Mouse (Mus musculus): ENCODE data around the gene Cars. TPM values are rescaled to one million over a fixed set of nuclear protein-coding genes. Genes with fewer than 3 reads are reported as not detected.
"Not testable (repeated sequence)": the region's sequence is repeated elsewhere in the genome, so short reads cannot be mapped to it uniquely, and the experiment has no call there.

The Cars gene
- 34.7 and 42.2 TPM in 2 replicates for polyA plus RNA-seq (2015; fragmentation: Nextera tagmentation; extraction: Ambion mirVana)

DNA sequence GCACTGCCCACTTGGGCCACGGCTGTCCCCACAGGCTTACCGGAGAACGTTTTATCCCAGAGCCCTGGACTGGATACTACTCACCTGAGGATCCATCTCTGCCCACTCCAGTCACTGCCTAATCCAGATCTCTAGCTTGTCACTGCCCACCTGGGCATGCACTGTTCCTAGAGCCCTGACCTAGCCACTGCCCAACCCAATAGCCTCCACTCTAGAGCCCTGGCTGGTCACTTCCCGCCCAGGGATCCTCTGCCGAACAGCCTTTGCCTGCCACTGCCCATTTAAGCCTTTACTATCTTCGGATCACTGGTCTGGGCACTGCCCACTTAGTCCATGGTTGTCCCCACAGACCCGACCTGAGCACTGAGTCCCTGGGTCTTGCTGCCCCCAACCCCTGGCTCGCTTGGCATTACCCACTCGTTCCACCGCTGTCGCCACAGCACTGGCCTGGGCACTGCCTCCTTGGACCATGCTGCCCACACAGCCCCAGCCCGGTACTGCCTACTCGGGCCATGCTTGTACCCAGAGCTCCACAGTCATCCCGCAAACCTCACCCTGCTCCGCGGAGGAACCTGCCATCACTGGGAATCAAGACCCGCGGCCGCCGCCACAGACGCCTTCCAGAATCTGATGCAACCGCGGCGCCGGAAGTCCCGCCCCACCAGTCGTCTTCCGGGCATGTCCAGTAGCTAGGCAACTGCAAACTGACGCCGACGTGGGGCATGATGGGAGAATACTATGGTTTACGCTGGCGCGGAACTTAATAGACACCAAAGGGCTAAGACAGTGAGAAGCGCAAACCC is at the start of gene Cars:
Gene Cars (minus strand): TSS at position 663 of the 803 bp plus-strand sequence.
- Histone ChIP-seq H3K4me1 (replicated peaks; ENCODE audit: insufficient read depth, low read length) (0 out of 2 replicates have a peak, but pooled peaks cover 8% of the 10 kb centered on the region), H3K4me2 (ENCODE audit: low read length) (peak within 1 kb of the TSS; percentile 70), H3K4me3 (replicated peaks; ENCODE audit: low read depth, low read length) (peak within 1 kb of the TSS; percentile 89), H3K9ac (ENCODE audit: low read depth, low read length) (peak within 1 kb of the TSS; percentile 90), H3K27ac (peak within 1 kb of the TSS; percentile 27; the same call in 1 of the 2 replicates), H3K27me3 (ENCODE audit: insufficient read depth, low read length) (no peaks in the 10 kb centered on the region), H3K9me3 (replicated peaks; ENCODE audit: low read length) (no peaks in the 10 kb centered on the region), H3K36me3 (ENCODE audit: insufficient read depth, low read length) (no peaks in the 10 kb centered on the region)
- DNase-seq (ENCODE audit: low spot score): peak; percentile 99
- peak; percentile 99 for ATAC-seq (replicated peaks; ENCODE audit: low FRiP score, low read depth)
- TF ChIP-seq CTCF (IDR thresholded peaks at IDR 0.05; ENCODE audit: low read depth): no peak
- WGBS: 1% methylated on average over 35 of the region's 35 CpGs

DNA sequence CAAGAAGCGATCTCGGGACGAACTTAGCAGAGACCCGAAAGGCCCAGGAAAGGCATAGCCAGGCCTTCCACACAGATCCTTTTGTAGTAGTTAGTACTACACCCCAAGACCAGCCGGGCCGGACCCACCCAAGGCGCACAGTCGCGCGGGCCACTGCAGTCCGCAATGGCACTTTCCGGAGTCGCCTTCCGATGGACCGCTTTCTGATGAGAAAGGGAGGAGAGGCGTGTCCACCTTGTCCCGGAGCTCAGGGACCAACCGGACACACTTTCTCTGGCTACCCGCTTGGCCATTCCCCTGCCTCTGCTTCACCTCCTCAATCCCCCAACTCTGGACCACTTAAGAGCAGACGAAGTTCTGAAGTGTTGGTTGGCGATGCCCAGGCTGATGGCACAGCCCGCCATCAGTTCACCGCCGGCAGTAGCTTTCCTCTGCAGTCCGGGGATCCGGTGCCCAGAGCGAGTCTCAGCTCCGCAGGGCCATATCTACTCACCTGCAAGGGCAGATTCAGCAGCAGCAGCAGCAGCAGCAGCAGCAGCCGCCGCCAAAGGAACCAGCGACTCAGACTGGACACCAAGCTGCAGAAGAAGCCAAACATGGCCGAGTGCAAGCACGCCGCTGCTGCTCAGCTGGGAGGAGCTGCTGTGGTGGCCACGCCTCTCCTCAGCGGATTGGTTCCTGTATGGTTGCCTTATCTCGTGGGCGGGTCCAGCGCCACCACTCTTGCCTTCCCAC is 49.3 kb upstream of the Cars start, which contains the start of gene Tnfrsf22:
Gene Tnfrsf22 (minus strand): TSS at position 628 of the 735 bp plus-strand sequence.
- peak; percentile 96 for ATAC-seq (replicated peaks; ENCODE audit: low FRiP score, low read depth)
- Histone ChIP-seq H3K27ac (no peak within 1 kb of the TSS; the same call in 1 of the 2 replicates), H3K27me3 (ENCODE audit: insufficient read depth, low read length) (no peaks in the 10 kb centered on the region), H3K4me3 (replicated peaks; ENCODE audit: low read depth, low read length) (peak within 1 kb of the TSS; percentile 58), H3K9ac (ENCODE audit: low read depth, low read length) (peak within 1 kb of the TSS; percentile 57), H3K36me3 (ENCODE audit: insufficient read depth, low read length) (no peaks in the 10 kb centered on the region), H3K9me3 (replicated peaks; ENCODE audit: low read length) (0 out of 2 replicates have a peak, but pooled peaks cover 3% of the 10 kb centered on the region), H3K4me2 (ENCODE audit: low read length) (peak within 1 kb of the TSS; percentile 71), H3K4me1 (replicated peaks; ENCODE audit: insufficient read depth, low read length) (no peaks in the 10 kb centered on the region)
- DNase-seq (ENCODE audit: low spot score): peak; percentile 94
- WGBS: 3% methylated on average over 39 of the region's 39 CpGs
- no peak; the same call in 1 of the 2 replicates for TF ChIP-seq CTCF (IDR thresholded peaks at IDR 0.05; ENCODE audit: low read depth)

DNA sequence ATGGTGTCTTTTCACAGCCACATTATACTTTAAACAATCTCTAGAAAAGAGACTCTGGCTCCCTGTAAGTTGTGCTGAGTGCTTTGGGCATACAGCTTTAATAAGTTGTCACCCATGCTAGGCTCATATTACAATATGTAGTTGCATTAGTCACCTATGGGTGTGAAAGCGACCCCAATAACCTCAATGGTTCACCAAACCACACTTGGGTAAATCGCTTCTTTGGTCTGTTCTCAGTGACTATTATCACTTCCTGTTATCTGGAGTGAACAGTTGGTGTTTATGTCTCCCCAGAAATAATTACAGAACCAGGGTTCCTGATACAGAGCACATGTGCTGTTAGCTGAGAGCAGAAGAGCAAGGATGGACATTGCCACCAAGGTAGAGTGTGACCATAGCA is 44.1 kb upstream of the Cars start:
- not testable (repeated sequence) for DNase-seq (ENCODE audit: low spot score)

DNA sequence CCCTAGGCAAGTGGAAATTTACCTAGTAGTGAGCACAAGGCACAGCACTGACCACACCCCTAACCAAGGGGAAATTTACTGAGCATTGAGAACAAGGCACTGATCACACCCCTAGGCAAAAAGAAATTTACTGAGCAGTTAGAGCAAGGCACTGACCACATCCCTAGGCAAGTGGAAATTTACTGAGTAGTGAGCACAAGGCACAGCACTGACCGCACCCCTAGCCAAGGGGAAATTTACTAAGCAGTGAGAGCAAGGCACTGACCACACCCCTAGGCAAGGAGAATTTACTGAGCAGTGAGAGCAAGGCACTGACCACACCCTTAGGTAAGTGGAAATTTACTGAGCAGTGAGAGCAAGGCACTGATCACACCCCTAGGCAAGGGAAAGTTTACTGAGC is 36.8 kb upstream of the Cars start:
- no peaks in the 10 kb centered on the region for H3K36me3 ChIP-seq (ENCODE audit: insufficient read depth, low read length)
- DNase-seq (ENCODE audit: low spot score) (no peak), ATAC-seq (replicated peaks; ENCODE audit: low FRiP score, low read depth) (no peak)
- H3K4me1 ChIP-seq (replicated peaks; ENCODE audit: insufficient read depth, low read length): no peaks in the 10 kb centered on the region
- no peak overlapping the region for H3K4me3 ChIP-seq (replicated peaks; ENCODE audit: low read depth, low read length)
- H3K4me2 ChIP-seq (ENCODE audit: low read length): no peak overlapping the region
- no peaks in the 10 kb centered on the region for H3K9me3 ChIP-seq (replicated peaks; ENCODE audit: low read length)
- WGBS: 100% methylated on average over 1 of the region's 1 CpGs
- no peak overlapping the region for H3K9ac ChIP-seq (ENCODE audit: low read depth, low read length)
- TF ChIP-seq CTCF (IDR thresholded peaks at IDR 0.05; ENCODE audit: low read depth): no peak
- H3K27me3 ChIP-seq (ENCODE audit: insufficient read depth, low read length): no peaks in the 10 kb centered on the region
- H3K27ac ChIP-seq: no peak overlapping the region

More for the DNA sequence above, 44.1 kb upstream of the Cars start:
- H3K27me3 ChIP-seq (ENCODE audit: insufficient read depth, low read length); H3K9me3 ChIP-seq (replicated peaks; ENCODE audit: low read length); H3K9ac ChIP-seq (ENCODE audit: low read depth, low read length); H3K4me3 ChIP-seq (replicated peaks; ENCODE audit: low read depth, low read length); H3K27ac ChIP-seq; H3K36me3 ChIP-seq (ENCODE audit: insufficient read depth, low read length); H3K4me2 ChIP-seq (ENCODE audit: low read length); H3K4me1 ChIP-seq (replicated peaks; ENCODE audit: insufficient read depth, low read length); ATAC-seq (replicated peaks; ENCODE audit: low FRiP score, low read depth): not testable (repeated sequence)
- 87% methylated on average over 2 of the region's 2 CpGs for WGBS

DNA sequence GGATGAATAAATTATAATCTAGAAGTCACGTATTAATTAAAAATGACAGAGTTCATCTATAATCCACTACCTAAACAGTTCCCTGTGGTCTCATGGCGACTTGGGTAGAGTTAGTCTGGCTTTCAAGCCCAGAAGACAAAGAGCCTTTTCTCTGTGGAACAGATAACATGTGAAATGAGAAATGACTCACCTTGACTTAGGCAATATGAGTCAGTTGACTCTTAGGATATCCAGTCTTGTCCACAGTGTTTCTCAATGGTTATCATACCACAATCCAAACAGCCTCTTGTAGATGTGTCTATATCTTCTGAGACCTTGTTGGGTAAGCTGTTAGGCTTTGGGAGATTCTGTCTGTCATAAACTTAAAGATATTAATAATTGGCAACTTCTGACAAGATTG is 31.6 kb upstream of the Cars start:
- ATAC-seq (replicated peaks; ENCODE audit: low FRiP score, low read depth) (no peak), DNase-seq (ENCODE audit: low spot score) (no peak)
- no peaks in the 10 kb centered on the region for H3K27me3 ChIP-seq (ENCODE audit: insufficient read depth, low read length)
- no peaks in the 10 kb centered on the region for H3K36me3 ChIP-seq (ENCODE audit: insufficient read depth, low read length)
- no peak overlapping the region for H3K27ac ChIP-seq
- H3K4me2 ChIP-seq (ENCODE audit: low read length): no peak overlapping the region
- no peak for TF ChIP-seq CTCF (IDR thresholded peaks at IDR 0.05; ENCODE audit: low read depth)
- no peaks in the 10 kb centered on the region for H3K4me1 ChIP-seq (replicated peaks; ENCODE audit: insufficient read depth, low read length)
- 68% methylated on average over 2 of the region's 2 CpGs for WGBS
- H3K9me3 ChIP-seq (replicated peaks; ENCODE audit: low read length): no peaks in the 10 kb centered on the region
- H3K4me3 ChIP-seq (replicated peaks; ENCODE audit: low read depth, low read length): no peak overlapping the region
- no peak overlapping the region for H3K9ac ChIP-seq (ENCODE audit: low read depth, low read length)

DNA sequence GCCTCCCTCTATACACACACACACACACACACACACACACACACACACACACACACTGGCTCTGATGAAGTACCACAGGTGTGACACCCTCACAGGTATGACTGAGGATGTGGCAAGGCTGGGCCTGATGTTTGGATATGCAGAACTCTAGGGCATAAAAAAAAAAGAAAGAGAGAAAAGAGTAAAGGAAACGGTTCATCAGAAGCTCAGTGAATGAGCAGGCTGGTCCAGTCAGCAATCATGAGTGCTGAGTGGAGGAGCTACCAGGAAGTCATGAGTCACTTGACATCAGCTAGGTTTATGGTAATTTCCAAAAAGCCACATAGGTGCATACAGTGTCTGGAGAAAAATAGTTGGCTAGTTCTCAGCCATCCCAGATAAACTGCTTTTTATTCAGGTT is 29.6 kb upstream of the Cars start:
- DNase-seq (ENCODE audit: low spot score) (no peak), ATAC-seq (replicated peaks; ENCODE audit: low FRiP score, low read depth) (no peak)
- WGBS: 29% methylated on average over 1 of the region's 1 CpGs
- Histone ChIP-seq H3K36me3 (ENCODE audit: insufficient read depth, low read length) (no peaks in the 10 kb centered on the region), H3K4me1 (replicated peaks; ENCODE audit: insufficient read depth, low read length) (no peaks in the 10 kb centered on the region), H3K27ac (no peak overlapping the region), H3K4me3 (replicated peaks; ENCODE audit: low read depth, low read length) (no peak overlapping the region), H3K27me3 (ENCODE audit: insufficient read depth, low read length) (no peaks in the 10 kb centered on the region), H3K9ac (ENCODE audit: low read depth, low read length) (no peak overlapping the region), H3K9me3 (replicated peaks; ENCODE audit: low read length) (no peaks in the 10 kb centered on the region), H3K4me2 (ENCODE audit: low read length) (no peak overlapping the region)
- TF ChIP-seq CTCF (IDR thresholded peaks at IDR 0.05; ENCODE audit: low read depth): no peak
